8 mouse cellular contexts compared by ENCODE assay signal in genomic region chr9:63058506-63059233, GRCm38 (mm10).
DNase-seq lines count a peak whose midpoint lies in the region; ATAC-seq lines count a peak whose summit lies in the region.

No protein-coding gene starts in this region.

- intact Hi-C loops in heart, postnatal 14 days (cut with DNase I): no loop called here

- DNase-seq in heart, postnatal 14 days: no peak
- DNase-seq in brain, adult 2 months (ENCODE audit: low read depth, low spot score): peak; percentile 55
- peak; percentile 96 for DNase-seq in midbrain, embryonic 11.5 days (ENCODE audit: low spot score, missing footprints)
- DNase-seq in urinary bladder, adult 18-20 months (ENCODE audit: low spot score in 2 of 2): no peak
- no peak for DNase-seq in T-cell, adult 2 months (ENCODE audit: low spot score)
- no peak for DNase-seq in B cell, adult 2 months

- peak overlapping the region; percentile 60 for H3K4me2 ChIP-seq in heart, embryonic 16.5 days (ENCODE audit: low read depth, low read length)
- H3K4me2 ChIP-seq in forebrain, embryonic 12.5 days: peak overlapping the region; percentile 47
- peak overlapping the region; percentile 43 for H3K4me2 ChIP-seq in midbrain, embryonic 11.5 days

- 0 out of 2 replicates have a peak, but pooled peaks have one; percentile 28 for ATAC-seq in heart, embryonic 16.5 days (replicated peaks; ENCODE audit: extremely low read depth, insufficient read depth, low FRiP score)
- no peak for ATAC-seq in forebrain, embryonic 12.5 days (ENCODE audit: low FRiP score)
- ATAC-seq in midbrain, embryonic 11.5 days (ENCODE audit: low FRiP score): peak; percentile 74

- H3K27ac ChIP-seq in heart, embryonic 16.5 days (ENCODE audit: low read length): peak overlapping the region; percentile 44; the same call in 1 of the 2 replicates
- H3K27ac ChIP-seq in forebrain, embryonic 12.5 days: peak overlapping the region; percentile 83
- peak overlapping the region; percentile 88 for H3K27ac ChIP-seq in midbrain, embryonic 11.5 days (ENCODE audit: low read depth, low read length)

- peaks cover 10% of the 10 kb centered on the region for H3K9me3 ChIP-seq in heart, embryonic 16.5 days (replicated peaks; ENCODE audit: control insufficient read depth, low read length)
- H3K9me3 ChIP-seq in forebrain, embryonic 12.5 days: peaks cover 12% of the 10 kb centered on the region; the same call in 1 of the 2 replicates
- H3K9me3 ChIP-seq in midbrain, embryonic 11.5 days (ENCODE audit: control insufficient read depth, low read length): no peaks in the 10 kb centered on the region; the same call in 1 of the 2 replicates

- WGBS in heart, embryonic 16.5 days: 35% methylated on average over 16 of the region's 16 CpGs
- 19% methylated on average over 16 of the region's 16 CpGs for WGBS in forebrain, embryonic 12.5 days
- WGBS in midbrain, embryonic 11.5 days: 9% methylated on average over 16 of the region's 16 CpGs

- H3K4me3 ChIP-seq in heart, embryonic 16.5 days (ENCODE audit: low read length): peak overlapping the region; percentile 31
- H3K4me3 ChIP-seq in forebrain, embryonic 12.5 days (replicated peaks): peak overlapping the region; percentile 22
- peak overlapping the region; percentile 9 for H3K4me3 ChIP-seq in midbrain, embryonic 11.5 days (ENCODE audit: low read depth, low read length)

- H3K27me3 ChIP-seq in heart, embryonic 16.5 days (ENCODE audit: control insufficient read depth, insufficient read depth, low read length): no peaks in the 10 kb centered on the region
- H3K27me3 ChIP-seq in forebrain, embryonic 12.5 days: no peaks in the 10 kb centered on the region
- peaks cover 5% of the 10 kb centered on the region; the same call in 1 of the 2 replicates for H3K27me3 ChIP-seq in midbrain, embryonic 11.5 days (ENCODE audit: control insufficient read depth, insufficient read depth, low read length)

- H3K9ac ChIP-seq in heart, embryonic 16.5 days (ENCODE audit: low read length): 0 out of 2 replicates have a peak overlapping the region, but pooled peaks have one; percentile 17
- peak overlapping the region; percentile 44; the same call in 1 of the 2 replicates for H3K9ac ChIP-seq in forebrain, embryonic 12.5 days
- peak overlapping the region; percentile 46 for H3K9ac ChIP-seq in midbrain, embryonic 11.5 days (ENCODE audit: low read length)

- peaks cover 10% of the 10 kb centered on the region for H3K4me1 ChIP-seq in heart, embryonic 16.5 days (ENCODE audit: control insufficient read depth, insufficient read depth, low read length)
- H3K4me1 ChIP-seq in forebrain, embryonic 12.5 days: peaks cover 19% of the 10 kb centered on the region
- peaks cover 12% of the 10 kb centered on the region for H3K4me1 ChIP-seq in midbrain, embryonic 11.5 days (ENCODE audit: control insufficient read depth, insufficient read depth, low read length)

- no peaks in the 10 kb centered on the region for H3K36me3 ChIP-seq in heart, embryonic 16.5 days (ENCODE audit: control insufficient read depth, insufficient read depth)
- no peaks in the 10 kb centered on the region for H3K36me3 ChIP-seq in forebrain, embryonic 12.5 days (replicated peaks)
- H3K36me3 ChIP-seq in midbrain, embryonic 11.5 days (ENCODE audit: control insufficient read depth, insufficient read depth, low read length): no peaks in the 10 kb centered on the region

Comparison
In these comparisons a context has a peak if more than half of its experiments do, and no peak if none do; other contexts are left out.
1. DNase-seq: peak in brain, adult 2 months (single experiment) and midbrain, embryonic 11.5 days (single experiment); none in heart, postnatal 14 days (0 of 2), urinary bladder, adult 18-20 months (0 of 2), T-cell, adult 2 months (single experiment) and B cell, adult 2 months (0 of 2).
2. Peak in every context shown above with its lines, with median percentiles within 50 percentile points of each other: H3K27ac ChIP-seq, H3K4me2 ChIP-seq, H3K4me3 ChIP-seq and H3K9ac ChIP-seq.